Mouse (Mus musculus): ENCODE data around the gene Gm10643.

The Gm10643 gene

DNA sequence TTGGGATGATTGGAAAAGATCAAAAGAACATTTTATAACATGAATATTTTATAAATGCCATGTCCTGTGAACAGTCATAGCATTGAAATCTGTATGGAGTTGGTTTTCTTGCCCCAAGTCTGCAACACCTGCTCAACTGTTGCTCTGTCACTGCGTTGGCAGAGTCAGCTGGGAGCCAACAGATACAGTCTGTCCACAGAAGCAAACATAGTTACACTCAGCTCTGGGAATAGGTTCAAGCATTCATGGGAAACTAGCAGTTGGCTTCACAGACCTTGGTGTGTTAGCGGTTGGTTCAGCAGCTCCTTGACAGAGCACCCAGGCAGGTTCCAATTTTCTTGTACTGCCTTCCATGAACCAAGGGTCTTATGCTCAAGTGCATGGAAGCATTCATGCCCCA, 5.7 kb upstream of the Gm10643 start:
- peak; percentile 57 to 63 for DNase-seq (ENCODE audit: low spot score in 2 of 2)

DNA sequence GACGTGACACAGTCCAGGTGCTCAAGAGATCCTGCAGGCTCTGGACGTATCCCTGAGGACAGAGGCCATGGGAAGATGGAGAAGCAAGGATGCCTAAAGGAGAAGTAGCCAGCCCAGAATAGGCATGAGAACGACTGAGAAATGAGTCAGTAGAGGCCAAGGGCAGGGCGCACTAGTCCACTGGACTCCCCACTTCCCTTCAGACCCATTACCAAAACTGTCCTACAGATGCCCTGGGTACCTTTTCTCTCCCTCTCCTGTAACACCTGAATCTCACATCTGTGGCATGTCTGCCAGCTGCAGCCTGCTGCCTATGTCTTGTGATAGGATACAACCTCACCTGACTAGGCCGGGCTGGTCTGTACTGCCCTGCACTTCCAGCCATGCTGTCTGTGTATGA, 5.3 kb upstream of the Gm10643 start:
- no peak for DNase-seq (ENCODE audit: low spot score in 2 of 2)

DNA sequence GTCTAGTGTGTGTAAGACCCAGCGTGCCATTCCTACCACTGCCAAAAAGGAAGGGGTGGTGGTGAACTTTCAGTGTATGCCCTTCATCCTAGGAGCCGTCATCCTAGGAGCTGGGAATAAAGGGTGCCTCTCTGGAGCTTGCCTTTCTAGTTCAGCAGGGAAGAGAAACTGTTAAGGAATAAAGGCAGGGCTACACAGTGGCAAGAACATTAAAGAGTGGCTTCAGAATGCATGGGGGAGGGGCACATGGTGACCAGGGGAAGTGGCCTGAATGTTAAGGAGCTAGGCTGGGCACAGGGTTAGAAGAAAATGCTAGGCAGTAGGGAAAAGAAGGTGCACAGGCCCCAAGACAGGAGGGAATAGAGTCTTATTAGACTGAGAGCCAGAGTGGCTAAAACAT, 4.8 kb upstream of the Gm10643 start:
- DNase-seq (ENCODE audit: low spot score in 2 of 2) = no peak

DNA sequence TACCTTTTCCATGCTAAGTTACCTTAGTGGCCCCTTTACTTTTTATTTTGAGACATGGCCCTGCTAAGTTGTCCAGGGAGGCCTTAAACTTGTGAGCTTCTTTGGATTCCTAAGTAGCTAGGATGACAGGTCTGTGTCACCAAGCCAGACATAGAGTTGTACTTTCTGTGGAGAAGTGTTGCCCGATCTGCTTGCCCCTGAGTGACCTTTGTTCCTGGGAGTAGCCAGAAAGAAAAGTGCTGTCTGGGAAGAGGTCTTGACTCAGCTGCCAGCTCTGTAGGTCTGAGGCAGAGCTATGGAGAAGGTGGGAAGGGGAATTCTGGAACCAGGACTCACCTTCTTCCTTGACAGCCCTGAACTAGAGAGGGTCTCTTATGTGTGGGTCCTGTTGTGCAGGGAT, 4.2 kb upstream of the Gm10643 start:
- no peak for DNase-seq (ENCODE audit: low spot score in 2 of 2)

DNA sequence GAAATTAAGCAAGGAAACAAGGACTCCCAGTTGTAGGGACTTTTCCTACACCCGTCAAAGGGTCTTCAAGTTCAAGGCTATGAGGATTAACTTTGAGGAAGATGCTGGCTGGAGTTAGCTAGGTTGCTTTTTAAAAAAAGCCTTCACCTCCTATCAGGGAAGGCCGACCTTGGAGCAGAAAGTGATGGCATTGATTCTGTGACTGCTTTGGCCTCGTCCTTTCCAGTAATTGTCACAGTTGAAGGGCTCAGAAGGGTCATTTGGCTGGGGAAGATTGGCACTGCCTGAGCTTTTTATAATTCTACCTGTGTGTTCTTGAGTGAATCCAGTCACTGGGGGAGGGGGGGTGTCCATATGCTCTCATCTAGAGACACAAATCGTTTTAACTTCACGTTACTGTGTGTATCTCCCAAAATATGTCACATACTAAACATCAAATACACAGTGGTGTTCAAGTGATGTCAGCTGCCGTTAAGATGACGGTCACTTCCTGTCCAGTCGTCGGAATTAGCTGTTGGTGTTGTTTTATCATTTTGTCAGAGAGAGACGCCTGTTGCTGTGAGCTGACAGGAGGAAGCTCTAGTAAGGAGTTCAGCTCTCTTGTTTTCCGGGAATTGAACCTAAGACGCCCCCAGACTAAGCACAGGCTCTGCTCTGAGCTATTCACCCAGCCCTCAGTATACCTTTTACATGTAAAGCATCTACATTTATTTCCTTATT, 3.5 kb upstream of the Gm10643 start:
- no peak for DNase-seq (ENCODE audit: low spot score in 2 of 2)

DNA sequence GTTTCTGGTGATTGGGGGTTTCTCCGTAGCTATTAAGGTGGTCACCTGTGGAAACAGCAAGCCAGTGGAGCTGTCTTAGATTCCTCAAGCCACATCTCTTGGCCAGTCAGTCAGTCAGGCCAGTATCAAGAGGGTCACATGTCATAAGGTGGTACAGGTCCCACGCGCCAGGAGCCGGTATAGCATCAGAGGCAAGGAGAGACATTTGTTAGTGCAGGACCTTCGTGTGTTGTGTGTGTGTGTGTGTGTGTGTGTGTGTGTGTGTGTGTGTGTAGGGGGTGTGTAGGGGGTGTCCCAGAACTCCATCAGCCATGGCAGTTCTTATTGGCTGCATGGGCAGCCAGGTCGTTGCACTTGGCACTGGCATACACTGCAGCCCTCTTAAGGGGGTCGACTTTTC, 3.0 kb upstream of the Gm10643 start:
- DNase-seq (ENCODE audit: low spot score in 2 of 2) = no peak

DNA sequence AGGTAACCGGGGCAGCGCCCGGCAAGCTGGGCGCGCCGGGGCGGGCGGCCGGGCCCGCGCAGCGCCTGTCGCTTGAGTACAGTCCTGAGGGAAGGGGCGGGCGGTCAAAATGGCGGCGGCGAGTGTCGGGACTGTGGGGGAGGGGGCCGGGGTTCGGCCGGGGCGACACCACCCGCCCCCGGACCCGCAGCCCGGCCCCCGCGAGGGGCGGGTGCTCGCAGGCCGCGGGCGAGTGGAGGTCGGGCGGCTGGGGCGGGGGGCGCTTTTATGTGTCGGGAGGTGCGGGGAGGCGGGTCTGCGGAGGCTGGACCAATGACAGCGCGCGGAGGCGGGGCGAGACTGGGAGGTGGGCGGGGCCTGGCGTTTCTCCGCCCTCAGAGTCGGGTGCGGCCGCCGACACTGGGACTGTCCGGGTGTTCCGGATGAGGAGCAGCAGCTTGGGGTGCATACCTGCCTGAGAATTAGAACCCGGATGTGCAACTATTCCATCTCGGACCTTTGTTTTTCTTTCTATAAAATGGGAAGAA, 2.2 kb upstream of the Gm10643 start:
- peak; percentile 94 for DNase-seq (ENCODE audit: low spot score in 2 of 2)

DNA sequence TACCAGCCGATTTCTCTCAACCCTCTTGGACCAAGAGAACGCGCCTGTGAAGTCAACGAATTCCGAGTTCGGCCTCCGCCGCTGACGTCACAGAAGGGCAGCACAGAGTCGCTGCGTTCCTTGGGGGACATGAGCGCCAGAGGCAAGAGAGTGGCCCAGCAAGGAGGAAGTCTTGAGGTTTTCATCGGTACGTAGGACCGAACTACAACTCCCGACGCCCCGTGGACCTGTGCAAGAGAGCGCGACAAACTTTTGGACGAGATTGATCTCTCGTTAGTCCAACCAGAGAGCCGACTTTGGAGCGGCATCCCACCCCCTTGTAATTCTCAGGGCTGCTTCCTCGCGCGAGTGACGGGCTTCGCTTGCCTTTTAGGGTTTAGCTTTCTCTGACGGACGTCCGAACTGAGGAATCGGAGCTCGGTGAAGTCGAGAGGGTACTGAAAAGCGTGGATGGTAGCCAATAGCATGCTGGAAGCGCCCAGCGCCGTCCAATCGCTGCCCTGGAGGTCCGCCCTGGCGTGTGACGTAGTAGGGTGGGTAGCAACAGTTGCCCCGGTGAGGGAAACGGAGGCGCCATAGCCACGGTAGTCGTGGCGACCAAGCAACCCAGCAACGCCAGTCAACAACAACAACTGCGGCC, 1.5 kb upstream of the Gm10643 start, which contains the start of gene Rfx1:
Rfx1 (plus strand) TSS at position 544 of the 640 bp plus-strand sequence.
- DNase-seq (ENCODE audit: low spot score in 2 of 2) = peak; percentile 100

DNA sequence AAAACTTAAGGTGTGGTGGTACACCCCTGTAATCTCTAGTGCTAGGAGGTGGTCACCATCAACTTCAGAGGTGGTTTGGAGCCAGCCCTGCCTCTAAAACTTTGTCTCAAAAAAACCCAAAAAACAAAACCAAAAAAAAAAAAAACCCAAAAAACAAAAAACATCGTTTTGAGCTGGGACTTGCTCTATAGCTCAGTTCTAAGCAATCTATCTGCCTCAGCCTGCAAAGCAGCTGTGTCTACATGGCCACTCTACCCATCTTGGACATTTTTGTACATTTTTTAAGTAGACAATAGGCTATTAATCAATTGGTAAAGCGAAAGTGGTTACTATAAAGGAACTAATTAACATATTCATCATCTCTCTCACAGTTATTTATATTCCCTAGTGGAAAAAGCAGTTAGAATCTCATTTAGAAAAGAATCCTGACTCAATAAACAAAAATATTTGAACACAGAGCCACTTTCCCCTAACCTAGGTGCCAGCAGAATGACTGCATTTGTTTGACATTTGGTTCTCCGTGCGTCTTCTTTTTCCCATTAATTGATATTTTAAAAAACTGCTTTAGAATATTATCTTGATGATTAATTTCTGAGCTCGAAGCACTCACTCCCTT, 628 bp upstream of the Gm10643 start:
- DNase-seq (ENCODE audit: low spot score in 2 of 2) = no peak

DNA sequence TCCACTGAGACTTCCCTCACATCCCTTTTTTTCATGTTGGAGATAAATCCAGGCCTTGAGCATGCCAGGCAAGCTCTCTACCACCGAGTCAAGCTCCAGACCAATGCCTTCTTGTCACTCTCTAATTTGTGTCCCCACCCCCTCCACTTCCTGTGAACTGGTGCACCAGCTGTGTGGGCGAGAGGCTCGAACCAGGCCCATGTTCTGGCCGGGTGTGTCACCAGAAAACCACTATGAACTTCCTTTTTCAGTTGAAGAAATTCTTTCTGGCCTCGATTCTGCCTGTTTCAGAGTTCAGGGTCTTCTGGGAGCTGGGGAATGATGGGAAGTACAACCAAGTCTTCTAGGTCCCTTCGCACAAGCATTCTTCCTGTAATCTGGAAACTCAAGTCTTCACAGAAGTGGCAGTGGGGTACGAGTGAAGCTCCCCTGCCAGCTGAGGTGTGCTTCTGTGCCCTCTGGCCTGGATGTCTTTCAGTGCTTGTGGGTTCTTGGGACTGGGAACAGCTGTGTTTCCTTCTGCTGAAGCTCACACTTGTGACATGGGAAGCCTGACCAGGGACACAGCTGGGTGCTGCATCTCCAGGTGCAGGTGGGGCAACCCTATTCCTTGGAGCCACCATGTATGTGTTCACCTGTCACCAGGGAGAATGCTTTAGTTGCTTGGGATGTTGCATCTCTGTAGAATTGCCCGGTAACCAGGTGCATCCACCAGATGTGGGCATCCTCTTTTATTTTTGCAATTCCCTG, 901 bp downstream of the Gm10643 start:
- no peak for DNase-seq (ENCODE audit: low spot score in 2 of 2)

DNA sequence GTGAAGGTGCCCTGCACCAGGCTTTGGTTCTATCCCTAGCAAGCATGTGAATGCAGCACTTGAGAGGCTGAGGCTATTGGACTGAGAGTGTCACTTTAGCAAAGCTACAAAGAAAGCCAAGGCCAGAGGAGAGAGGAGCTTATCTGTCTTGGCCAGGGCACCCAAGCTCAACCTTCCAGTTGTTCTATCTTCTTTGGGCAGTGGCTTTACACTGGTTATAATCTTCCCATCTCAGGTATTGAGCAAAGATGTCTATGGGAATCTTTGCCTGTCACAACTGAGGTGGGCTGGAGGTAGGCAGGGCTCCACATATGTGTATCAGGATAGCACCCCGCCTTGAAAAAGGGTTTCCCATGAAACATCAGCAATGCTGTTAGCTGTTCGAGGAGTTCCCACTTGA, 4.7 kb downstream of the Gm10643 start:
- no peak for DNase-seq (ENCODE audit: low spot score in 2 of 2)

DNA sequence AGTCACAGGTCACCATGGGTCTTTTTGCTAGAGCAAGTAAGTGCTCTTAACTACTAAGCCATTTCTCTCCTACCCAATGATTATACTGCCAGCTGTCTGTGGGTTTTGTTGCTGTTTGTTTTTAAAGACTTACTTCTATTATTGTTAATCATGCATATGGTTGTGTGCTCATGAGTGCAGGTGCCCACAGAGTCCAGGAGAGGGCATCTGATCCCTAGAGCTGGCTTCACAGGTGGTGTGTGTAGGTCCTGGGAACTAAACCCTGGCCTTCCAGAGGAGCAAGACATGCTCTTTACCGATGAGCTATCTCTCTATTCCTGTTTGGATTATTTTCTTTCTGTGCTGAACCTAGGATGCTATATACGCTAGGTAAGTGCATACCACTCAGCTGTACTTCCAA, 5.7 kb downstream of the Gm10643 start:
- DNase-seq (ENCODE audit: low spot score in 2 of 2) = no peak

DNA sequence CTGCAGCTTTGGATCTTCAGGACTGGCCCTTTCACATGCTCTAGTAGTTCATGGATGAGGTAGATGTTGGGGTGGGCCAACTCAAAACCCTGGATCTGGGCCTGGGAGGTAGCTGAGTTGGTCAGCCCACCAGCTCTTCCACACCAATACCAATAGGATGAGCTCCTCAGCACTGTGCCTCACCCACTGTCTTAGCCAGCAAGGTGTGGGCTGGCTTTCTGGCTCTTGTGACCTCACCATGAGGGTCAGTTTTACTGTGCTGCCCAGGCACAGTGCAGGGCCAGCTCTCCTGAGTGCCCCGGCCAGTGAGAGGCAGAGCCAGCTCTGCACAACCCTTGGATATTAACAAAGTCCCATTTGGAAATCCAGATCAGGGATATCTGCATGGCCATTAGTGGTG, 7.1 kb downstream of the Gm10643 start:
- no peak for DNase-seq (ENCODE audit: low spot score in 2 of 2)

DNA sequence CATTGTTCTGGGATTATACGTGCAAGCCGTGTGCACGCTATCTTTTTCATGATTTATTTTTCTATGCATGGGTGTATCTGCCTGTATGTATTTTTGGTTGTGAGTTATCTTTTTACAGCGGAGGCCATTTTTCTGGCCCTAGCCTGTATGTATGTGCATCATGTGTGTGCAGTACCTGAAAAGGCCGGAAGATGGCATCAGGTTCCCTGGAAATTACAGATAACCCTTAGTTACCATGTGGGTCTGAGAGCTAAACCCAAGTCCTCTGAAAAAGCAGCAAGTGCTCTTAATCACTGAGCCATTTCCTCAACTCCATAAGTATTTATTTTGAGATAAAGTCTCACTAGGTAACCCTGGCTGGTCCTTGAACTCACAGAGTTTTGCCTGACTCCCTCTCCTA, 11.7 kb downstream of the Gm10643 start:
- DNase-seq (ENCODE audit: low spot score in 2 of 2) = no peak

DNA sequence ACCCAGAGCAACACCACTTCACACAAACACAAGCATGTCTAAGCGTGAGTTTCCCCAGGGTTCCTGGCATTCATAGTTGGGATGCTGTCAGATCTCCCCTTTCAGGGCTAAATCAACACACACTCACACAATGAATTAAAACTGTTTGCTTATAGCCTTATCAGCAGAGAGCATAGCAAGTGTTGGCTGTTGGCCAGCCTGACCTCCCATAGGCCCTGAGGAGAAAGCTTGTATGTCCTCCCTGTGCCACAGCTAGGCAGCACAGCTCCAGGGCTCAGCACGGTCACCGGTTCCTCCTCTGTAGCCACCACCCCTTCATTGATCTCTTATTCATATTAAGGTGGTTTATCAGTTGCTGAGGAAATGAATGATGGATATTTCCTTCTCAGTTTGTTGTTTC, 12.2 kb downstream of the Gm10643 start:
- DNase-seq (ENCODE audit: low spot score in 2 of 2) = no peak

DNA sequence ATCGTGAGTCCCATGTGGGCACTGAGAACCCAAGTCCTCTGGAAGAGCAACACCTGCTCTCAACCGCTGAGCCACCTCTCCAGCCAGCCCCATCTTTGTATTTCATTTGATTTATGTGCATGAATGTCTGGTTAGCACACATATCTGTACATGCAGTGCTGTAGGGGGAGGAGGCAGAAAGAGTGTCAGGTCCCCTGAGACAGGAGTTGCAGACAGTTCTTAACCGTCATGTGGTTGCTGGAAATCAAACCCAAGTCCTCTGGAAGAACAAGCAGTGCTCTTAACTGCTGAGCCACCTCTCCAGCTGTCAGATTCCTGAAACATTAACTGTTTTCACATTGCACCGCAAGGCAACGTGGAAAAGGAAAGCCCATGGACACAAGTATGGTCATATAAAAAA, 16.8 kb downstream of the Gm10643 start:
- no peak for DNase-seq (ENCODE audit: low spot score in 2 of 2)

DNA sequence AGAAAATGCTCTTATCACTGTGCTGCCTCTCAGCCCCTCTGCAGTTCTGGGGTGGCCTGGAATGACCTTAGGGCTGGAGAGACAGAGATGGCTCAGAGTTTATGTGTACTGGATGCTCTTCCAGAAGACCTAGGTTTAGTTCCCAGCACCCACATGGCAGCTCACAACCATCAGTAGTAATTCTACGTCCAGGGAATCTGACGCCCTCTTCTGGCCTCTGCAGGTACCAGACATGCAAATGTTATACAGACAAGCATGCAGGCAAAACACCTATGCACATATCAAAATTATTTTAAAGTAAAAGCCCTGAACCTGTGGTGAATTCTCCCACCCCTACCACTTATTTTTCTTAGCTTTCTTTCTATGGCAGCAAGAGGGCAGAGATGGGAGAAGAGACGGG, 18.4 kb downstream of the Gm10643 start:
- DNase-seq (ENCODE audit: low spot score in 2 of 2) = no peak

DNA sequence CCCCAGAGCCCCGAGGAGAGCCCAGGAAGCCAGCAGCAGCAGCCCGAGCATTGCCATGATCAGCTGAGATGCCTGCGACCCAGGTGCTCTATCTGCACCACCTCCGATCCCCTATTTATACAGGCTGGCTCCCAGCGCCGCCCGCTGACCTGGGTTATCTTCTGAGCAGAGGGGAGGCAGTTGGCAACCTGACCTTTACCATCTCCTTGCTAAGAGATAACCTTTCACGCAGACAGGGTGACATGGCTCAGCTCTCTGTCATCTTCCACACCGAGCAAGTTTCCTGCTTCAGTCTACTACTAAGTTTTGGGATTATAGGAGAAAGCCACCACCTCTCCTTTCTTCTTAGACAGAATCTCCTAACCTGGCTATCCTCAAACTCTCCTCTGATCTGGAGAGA, 20.0 kb downstream of the Gm10643 start, which contains the start of gene Rln3:
Rln3 (minus strand) TSS at position 101 of the 400 bp plus-strand sequence.
- DNase-seq (ENCODE audit: low spot score in 2 of 2) = no peak

DNA sequence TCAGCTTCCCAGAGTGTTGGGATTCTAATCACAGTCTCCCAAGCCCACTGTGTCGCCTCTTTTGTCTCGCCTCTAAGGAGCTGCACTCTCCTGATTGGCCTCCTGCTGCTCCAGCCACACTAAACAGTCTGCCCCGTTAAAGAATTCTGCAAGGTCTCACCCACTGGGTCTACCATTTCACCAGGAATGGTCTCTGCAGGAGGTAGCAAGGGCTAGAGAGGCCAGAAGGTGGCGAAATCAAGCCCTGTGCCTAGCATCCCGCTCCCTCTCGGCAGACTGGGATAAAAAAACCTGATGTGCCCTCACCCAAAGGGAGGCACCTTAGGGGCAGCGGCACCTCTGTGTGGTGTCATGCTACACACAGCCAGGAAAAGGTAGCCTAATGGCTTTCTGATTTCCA, 20.8 kb downstream of the Gm10643 start:
- no peak for DNase-seq (ENCODE audit: low spot score in 2 of 2)

DNA sequence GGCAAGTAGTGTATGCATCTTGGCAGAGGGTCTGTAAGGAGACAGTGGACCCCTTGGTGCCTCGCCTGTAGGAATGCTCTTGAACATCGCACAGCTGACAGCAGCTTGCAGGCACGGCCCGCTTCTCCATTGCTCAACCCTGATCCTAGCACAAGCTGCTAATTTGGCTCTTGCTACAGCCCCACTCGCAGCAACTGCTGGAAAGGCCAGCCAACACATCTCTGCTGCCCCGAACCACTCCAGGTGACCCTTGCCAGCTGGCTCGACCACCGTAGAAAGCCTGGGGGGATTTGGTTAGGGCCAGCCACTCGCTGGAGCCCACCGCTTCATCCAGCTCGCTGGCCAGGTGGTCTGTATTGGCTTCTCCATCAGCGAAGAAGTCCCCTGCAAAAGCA, 22.0 kb downstream of the Gm10643 start:
- no peak for DNase-seq (ENCODE audit: low spot score in 2 of 2)

DNA sequence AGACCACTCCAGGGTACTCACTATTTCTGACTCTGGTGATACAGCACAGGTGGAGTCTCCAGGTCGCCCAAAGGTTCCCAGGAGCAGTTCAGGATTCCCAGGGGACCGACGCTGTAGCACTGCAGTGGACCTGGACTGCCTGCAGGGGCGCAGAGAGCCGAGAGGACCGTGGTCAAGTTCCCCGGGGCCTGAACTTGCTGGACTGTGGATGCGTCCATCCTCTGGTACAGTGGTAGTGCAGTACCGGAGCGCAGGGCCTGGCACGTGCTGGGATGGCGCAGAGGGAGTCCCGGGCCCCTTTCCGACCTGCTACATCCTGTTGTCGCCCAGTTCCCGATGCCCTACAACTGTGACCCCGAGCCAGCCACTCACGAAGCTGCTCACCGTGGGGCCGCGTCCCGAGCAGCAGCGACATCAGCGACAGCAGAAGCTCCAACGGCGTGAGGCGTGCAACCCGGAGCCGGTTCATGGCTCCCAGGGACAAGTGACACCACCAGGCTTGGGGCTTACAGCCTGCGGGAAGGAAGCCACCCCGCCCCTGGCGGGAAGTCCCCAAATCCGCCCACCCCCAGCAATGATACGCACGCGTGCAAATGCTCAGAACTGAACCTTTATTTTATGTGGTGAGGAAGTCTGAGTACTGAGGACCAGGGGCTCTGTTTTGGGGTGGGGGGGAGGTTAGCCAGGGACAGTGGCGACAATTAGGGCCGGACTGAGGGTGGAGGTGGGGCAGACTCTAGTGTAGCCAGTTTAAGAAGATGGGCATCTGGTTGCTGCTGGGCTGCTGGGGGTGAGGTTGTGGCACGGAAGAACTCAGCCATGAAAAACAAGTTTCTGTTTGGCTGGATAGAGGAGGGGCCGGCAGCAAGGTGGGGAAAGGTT, 22.6 kb downstream of the Gm10643 start, which contains the start of gene Il27ra:
Il27ra (minus strand) TSS at position 524 of the 882 bp plus-strand sequence.
- DNase-seq (ENCODE audit: low spot score in 2 of 2) = peak; percentile 13 to 31
